Mouse (Mus musculus): Measurements from ENCODE around the gene Fam50b. TPM values are rescaled to one million over a fixed set of nuclear protein-coding genes. Genes with fewer than 3 reads are reported as not detected.

Gene Fam50b
- 0.11 TPM in 1 of 2 replicates, not detected in the other for polyA plus RNA-seq (2016; fragmentation: Nextera tagmentation; extraction: Ambion mirVana)

GRCm38 (mm10) chr13:34734686-34735085, at the start of gene Fam50b:
Gene Fam50b (plus strand): TSS chr13:34734850.
- H3K36me3 ChIP-seq: no peaks in the 10 kb centered on the region
- no peak within 1 kb of the TSS for H3K4me3 ChIP-seq
- H3K27me3 ChIP-seq (ENCODE audit: low read depth, poor library complexity, severe bottlenecking): no peaks in the 10 kb centered on the region
- no peak within 1 kb of the TSS for H3K27ac ChIP-seq
- no peaks in the 10 kb centered on the region for H3K4me1 ChIP-seq
- no peak for DNase-seq (ENCODE audit: low spot score)
- WGBS: 71% methylated on average over 5 of the region's 5 CpGs
- no peaks in the 10 kb centered on the region for H3K9me3 ChIP-seq (replicated peaks)

DNA sequence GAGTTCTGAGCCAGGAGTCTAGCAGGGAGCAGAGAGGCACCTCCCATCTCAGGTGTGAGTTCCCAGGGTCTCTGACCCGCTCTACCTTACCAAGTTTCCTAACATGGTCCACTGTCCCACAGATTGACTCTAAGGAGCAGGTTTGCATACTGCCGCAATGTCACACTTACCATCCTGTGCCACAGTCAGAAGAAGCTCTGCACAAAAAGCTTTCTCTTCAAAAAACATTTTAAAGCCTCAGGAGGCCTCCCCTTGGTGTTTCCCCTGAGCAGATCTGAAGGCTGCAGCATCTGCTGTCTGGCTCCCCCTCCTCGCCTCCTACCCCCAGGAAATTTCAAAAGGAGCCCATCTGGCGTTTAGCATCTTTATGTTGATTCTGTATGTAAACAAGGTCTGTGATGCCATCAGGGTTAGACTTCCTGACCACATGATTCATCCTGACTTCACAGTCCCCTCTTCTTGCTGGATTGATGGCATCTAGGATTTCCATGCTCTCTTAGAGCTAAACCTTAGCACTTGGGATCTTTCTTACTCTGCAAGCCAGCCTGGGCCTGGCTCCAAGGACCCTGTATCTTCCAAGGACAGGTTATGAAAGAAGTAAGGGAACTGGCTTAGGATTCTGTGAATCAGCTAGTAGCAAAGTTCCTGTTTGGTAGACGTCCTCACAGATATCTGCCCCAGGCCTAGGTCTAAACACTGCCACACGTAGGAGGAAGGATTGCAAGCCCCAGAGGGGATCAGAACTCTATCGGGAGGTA, 49.5 kb upstream of the Fam50b start:
- Histone ChIP-seq H3K4me1 (peaks cover 4% of the 10 kb centered on the region; the same call in 1 of the 2 replicates), H3K27ac (no peak overlapping the region), H3K36me3 (no peaks in the 10 kb centered on the region), H3K4me3 (no peak overlapping the region), H3K9me3 (replicated peaks) (no peaks in the 10 kb centered on the region), H3K27me3 (ENCODE audit: low read depth, poor library complexity, severe bottlenecking) (no peaks in the 10 kb centered on the region)
- whole genome bisulfite sequencing: 66% methylated on average over 7 of the region's 7 CpGs
- no peak for DNase-seq (ENCODE audit: low spot score)

GRCm38 (mm10) chr13:34691049-34691448, 43.6 kb upstream of the Fam50b start:
- no peak overlapping the region for H3K27ac ChIP-seq

DNA sequence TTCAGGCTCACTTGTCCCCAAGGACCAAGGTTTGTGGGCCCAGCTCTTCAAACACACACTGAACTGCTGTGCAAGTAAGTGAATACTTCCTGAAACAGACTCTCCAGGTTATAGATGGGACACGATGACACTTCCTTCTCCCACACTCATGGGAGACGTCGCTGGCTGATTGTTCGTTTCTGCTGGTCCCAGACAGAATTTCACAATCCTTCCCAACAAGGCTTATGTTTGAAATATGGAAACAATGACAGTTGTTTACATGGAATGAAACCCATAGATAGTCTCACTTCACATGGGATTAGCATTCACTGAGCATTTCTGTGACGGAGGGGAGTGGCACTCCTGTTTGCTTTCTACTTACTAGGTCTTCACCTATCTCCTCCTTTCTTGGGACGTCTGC, 41.5 kb upstream of the Fam50b start:
- Histone ChIP-seq H3K36me3 (no peaks in the 10 kb centered on the region), H3K9me3 (replicated peaks) (no peaks in the 10 kb centered on the region), H3K27me3 (ENCODE audit: low read depth, poor library complexity, severe bottlenecking) (no peaks in the 10 kb centered on the region), H3K27ac (no peak overlapping the region), H3K4me3 (no peak overlapping the region), H3K4me1 (0 out of 2 replicates have a peak, but pooled peaks cover 2% of the 10 kb centered on the region)
- no peak for DNase-seq (ENCODE audit: low spot score)
- WGBS: 86% methylated on average over 6 of the region's 6 CpGs

More at GRCm38 (mm10) chr13:34691049-34691448, 43.6 kb upstream of the Fam50b start:
- no peak for DNase-seq (ENCODE audit: low spot score)
- 93% methylated on average over 1 of the region's 1 CpGs for WGBS
- Histone ChIP-seq H3K36me3 (no peaks in the 10 kb centered on the region), H3K4me3 (no peak overlapping the region), H3K4me1 (peaks cover 4% of the 10 kb centered on the region; the same call in 1 of the 2 replicates), H3K27me3 (ENCODE audit: low read depth, poor library complexity, severe bottlenecking) (no peaks in the 10 kb centered on the region), H3K9me3 (replicated peaks) (no peaks in the 10 kb centered on the region)

- no peak for DNase-seq (ENCODE audit: low spot score)
- Histone ChIP-seq H3K27ac (no peak overlapping the region), H3K36me3 (no peaks in the 10 kb centered on the region), H3K4me3 (no peak overlapping the region), H3K4me1 (0 out of 2 replicates have a peak, but pooled peaks cover 2% of the 10 kb centered on the region), H3K27me3 (ENCODE audit: low read depth, poor library complexity, severe bottlenecking) (no peaks in the 10 kb centered on the region), H3K9me3 (replicated peaks) (no peaks in the 10 kb centered on the region)
- 87% methylated on average over 7 of the region's 7 CpGs for WGBS
Observed at GRCm38 (mm10) chr13:34696734-34697332, 37.8 kb upstream of the Fam50b start.

DNA sequence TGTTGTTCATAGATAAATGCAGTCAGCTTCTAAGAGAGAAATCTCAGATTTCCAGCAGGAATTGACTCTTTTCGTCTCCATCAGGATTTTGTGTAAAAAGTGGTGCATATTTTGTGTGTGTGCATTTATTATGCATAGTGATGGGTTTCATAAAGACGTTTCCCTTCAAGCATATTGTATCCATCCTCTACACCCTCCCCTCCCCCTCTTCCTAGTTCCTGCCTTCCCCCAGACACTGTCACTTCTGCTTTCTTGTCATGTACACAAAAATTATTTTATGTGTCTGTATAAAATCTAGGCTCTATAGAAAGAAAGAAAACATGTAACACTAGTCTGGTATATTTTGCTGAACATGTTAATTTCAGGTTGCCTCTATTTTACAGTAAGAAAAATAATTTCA, 34.6 kb upstream of the Fam50b start:
- no peak for DNase-seq (ENCODE audit: low spot score)
- no peaks in the 10 kb centered on the region for H3K36me3 ChIP-seq
- no peaks in the 10 kb centered on the region for H3K9me3 ChIP-seq (replicated peaks)
- H3K27me3 ChIP-seq (ENCODE audit: low read depth, poor library complexity, severe bottlenecking): no peaks in the 10 kb centered on the region
- no peak overlapping the region for H3K27ac ChIP-seq
- H3K4me3 ChIP-seq: no peak overlapping the region
- WGBS: 85% methylated on average over 2 of the region's 2 CpGs
- 0 out of 2 replicates have a peak, but pooled peaks cover 2% of the 10 kb centered on the region for H3K4me1 ChIP-seq

- no peak for DNase-seq (ENCODE audit: low spot score)
- Histone ChIP-seq H3K27ac (no peak overlapping the region), H3K4me1 (0 out of 2 replicates have a peak, but pooled peaks cover 2% of the 10 kb centered on the region), H3K9me3 (replicated peaks) (no peaks in the 10 kb centered on the region), H3K36me3 (no peaks in the 10 kb centered on the region), H3K27me3 (ENCODE audit: low read depth, poor library complexity, severe bottlenecking) (no peaks in the 10 kb centered on the region), H3K4me3 (no peak overlapping the region)
- WGBS: 96% methylated on average over 1 of the region's 1 CpGs
Observed at GRCm38 (mm10) chr13:34700630-34701029, 34.0 kb upstream of the Fam50b start.

DNA sequence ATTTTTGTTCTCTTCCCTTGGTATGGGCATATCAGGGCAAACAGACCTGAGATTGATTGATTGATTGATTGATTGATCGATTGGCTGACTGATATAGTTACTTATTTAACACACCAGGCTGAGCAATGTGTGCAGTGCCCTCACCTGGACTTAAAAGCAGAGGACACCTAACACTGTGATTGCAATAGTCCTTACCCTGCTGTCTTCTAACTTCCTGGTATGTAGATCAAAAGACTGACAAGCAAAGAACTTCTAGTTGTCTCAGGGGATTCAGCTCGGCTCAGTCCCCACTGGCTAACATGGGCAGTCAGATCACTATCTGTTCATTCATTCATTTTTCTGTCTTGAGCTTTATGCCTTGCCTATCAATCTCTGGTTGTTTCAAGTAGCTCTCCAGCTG, 31.3 kb upstream of the Fam50b start:
- H3K27ac ChIP-seq: no peak overlapping the region
- no peak for DNase-seq (ENCODE audit: low spot score)
- no peaks in the 10 kb centered on the region for H3K27me3 ChIP-seq (ENCODE audit: low read depth, poor library complexity, severe bottlenecking)
- H3K36me3 ChIP-seq: no peaks in the 10 kb centered on the region
- 71% methylated on average over 2 of the region's 2 CpGs for WGBS
- H3K4me1 ChIP-seq: no peaks in the 10 kb centered on the region
- no peaks in the 10 kb centered on the region for H3K9me3 ChIP-seq (replicated peaks)
- H3K4me3 ChIP-seq: no peak overlapping the region

- Histone ChIP-seq H3K27me3 (ENCODE audit: low read depth, poor library complexity, severe bottlenecking) (no peaks in the 10 kb centered on the region), H3K4me1 (no peaks in the 10 kb centered on the region), H3K4me3 (no peak overlapping the region), H3K36me3 (no peaks in the 10 kb centered on the region), H3K27ac (no peak overlapping the region), H3K9me3 (replicated peaks) (no peaks in the 10 kb centered on the region)
- no peak for DNase-seq (ENCODE audit: low spot score)
- 86% methylated on average over 1 of the region's 1 CpGs for WGBS
Observed at GRCm38 (mm10) chr13:34703795-34704194, 30.9 kb upstream of the Fam50b start.

- WGBS: 95% methylated on average over 3 of the region's 3 CpGs
- Histone ChIP-seq H3K9me3 (replicated peaks) (no peaks in the 10 kb centered on the region), H3K4me3 (no peak overlapping the region), H3K27ac (no peak overlapping the region), H3K27me3 (ENCODE audit: low read depth, poor library complexity, severe bottlenecking) (no peaks in the 10 kb centered on the region), H3K36me3 (no peaks in the 10 kb centered on the region), H3K4me1 (no peaks in the 10 kb centered on the region)
- DNase-seq (ENCODE audit: low spot score): no peak
Observed at GRCm38 (mm10) chr13:34704835-34705234, 29.8 kb upstream of the Fam50b start.

- no peak overlapping the region for H3K4me3 ChIP-seq
- 81% methylated on average over 3 of the region's 3 CpGs for WGBS
- no peak for DNase-seq (ENCODE audit: low spot score)
- no peak overlapping the region for H3K27ac ChIP-seq
- no peaks in the 10 kb centered on the region for H3K4me1 ChIP-seq
- H3K36me3 ChIP-seq: no peaks in the 10 kb centered on the region
- no peaks in the 10 kb centered on the region for H3K27me3 ChIP-seq (ENCODE audit: low read depth, poor library complexity, severe bottlenecking)
- H3K9me3 ChIP-seq (replicated peaks): no peaks in the 10 kb centered on the region
Observed at GRCm38 (mm10) chr13:34708955-34709354, 25.7 kb upstream of the Fam50b start.

DNA sequence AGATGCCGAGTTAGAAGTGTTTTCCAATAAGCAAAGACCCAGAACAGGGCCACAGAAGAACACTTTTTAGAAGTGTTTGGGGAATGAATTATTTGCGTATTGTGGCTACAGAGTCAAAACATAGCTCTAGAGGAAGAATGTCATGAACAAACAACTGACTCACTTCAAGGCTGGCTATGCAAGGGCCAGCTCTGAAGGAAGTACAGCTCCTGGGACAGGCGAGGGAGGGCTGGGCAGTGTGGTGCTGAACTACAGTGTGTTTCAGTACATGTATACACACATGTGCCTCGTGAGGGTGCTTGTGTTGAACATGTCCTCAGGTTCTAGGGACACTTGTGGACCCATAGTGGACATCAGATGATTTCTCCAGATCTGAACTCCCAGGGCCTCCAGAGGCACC, 25.1 kb upstream of the Fam50b start:
- no peak overlapping the region for H3K27ac ChIP-seq
- 90% methylated on average over 4 of the region's 4 CpGs for WGBS
- H3K36me3 ChIP-seq: no peaks in the 10 kb centered on the region
- no peak overlapping the region for H3K4me3 ChIP-seq
- DNase-seq (ENCODE audit: low spot score): no peak
- no peaks in the 10 kb centered on the region for H3K27me3 ChIP-seq (ENCODE audit: low read depth, poor library complexity, severe bottlenecking)
- H3K9me3 ChIP-seq (replicated peaks): no peaks in the 10 kb centered on the region
- H3K4me1 ChIP-seq: no peaks in the 10 kb centered on the region

DNA sequence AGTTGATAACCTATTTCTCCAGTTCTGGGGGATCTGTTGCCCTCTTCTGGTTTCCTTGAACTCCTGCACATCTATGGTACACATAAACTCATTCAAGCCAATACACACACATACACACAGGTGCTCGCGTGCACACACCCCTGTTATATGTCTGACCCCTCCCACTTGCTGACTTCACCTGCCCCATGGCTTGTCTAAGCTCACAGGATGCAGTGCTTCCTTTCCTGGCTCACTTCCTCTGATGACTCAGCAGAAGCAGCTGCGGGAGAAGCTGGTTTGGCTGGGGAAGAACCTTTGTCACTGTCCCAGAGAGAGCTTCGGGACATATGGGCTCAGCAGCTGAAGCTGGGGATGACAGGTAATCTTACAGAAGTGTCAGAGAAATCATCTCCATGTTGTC, 23.2 kb upstream of the Fam50b start:
- no peak for DNase-seq (ENCODE audit: low spot score)
- Histone ChIP-seq H3K27me3 (ENCODE audit: low read depth, poor library complexity, severe bottlenecking) (no peaks in the 10 kb centered on the region), H3K27ac (no peak overlapping the region), H3K9me3 (replicated peaks) (no peaks in the 10 kb centered on the region), H3K4me3 (no peak overlapping the region), H3K4me1 (no peaks in the 10 kb centered on the region), H3K36me3 (no peaks in the 10 kb centered on the region)
- WGBS: 83% methylated on average over 4 of the region's 4 CpGs
